Mouse (Mus musculus) embryo, embryonic 9.5 days (tissue): ENCODE results near the gene Gm11168.
"Not testable (repeated sequence)": the region's sequence is repeated elsewhere in the genome, so short reads cannot be mapped to it uniquely, and the experiment has no call there.

Experiments used
- DNase-seq: peaks from one replicate; pipeline ENCODE4 v3.0.0-alpha.2; 2017; ENCODE audit errors: extremely low spot score

The Gm11168 gene

DNA sequence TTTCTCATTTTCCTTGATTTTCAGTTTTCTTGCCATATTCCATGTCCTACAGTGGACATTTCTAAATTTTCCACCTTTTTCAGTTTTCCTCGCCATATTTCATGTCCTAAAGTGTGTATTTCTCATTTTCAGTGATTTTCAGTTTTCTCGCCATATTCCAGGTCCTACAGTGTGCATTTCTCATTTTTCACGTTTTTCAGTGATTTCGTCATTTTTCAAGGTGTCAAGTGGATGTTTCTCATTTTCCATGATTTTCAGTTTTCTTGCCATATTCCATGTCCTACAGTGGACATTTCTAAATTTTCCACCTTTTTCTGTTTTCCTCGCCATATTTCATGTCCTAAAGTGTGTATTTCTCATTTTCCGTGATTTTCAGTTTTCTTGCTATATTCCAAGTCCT, 22.5 kb downstream of the Gm11168 start:
- DNase-seq: not testable (repeated sequence)

DNA sequence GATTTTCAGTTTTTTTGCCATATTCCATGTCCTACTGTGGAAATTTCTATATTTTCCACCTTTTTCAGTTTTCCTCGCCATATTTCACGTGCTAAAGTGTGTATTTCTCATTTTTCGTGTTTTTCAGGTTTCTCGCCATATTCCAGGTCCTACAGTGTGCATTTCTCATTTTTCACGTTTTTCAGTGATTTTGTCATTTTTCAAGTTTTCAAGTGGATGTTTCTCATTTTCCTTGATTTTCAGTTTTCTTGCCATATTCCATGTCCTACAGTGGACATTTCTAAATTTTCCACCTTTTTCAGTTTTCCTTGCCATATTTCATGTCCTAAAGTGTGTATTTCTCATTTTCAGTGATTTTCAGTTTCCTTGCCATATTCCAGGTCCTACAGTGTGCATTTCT, 23.0 kb downstream of the Gm11168 start:
- not testable (repeated sequence) for DNase-seq

- DNase-seq: not testable (repeated sequence)
Measured at GRCm38 (mm10) chr9:3026741-3027140, 23.6 kb downstream of the Gm11168 start.

DNA sequence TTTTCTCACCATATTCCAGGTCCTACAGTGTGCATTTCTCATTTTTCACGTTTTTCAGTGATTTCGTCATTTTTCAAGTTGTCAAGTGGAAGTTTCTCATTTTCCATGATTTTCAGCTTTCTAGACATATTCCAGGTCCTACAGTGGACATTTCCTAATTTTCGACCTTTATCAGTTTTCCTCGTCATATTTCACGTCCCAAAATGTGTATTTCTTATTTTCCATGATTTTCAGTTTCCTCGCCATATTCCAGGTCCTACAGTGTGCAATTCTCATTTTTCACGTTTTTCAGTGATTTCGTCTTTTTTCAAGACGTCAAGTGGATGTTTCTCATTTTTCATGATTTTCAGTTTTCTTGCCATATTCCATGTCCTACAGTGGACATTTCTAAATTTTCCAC, 24.1 kb downstream of the Gm11168 start:
- peak; percentile 67 for DNase-seq

- DNase-seq: not testable (repeated sequence)
Measured at GRCm38 (mm10) chr9:3029276-3030000, 26.3 kb downstream of the Gm11168 start.

DNA sequence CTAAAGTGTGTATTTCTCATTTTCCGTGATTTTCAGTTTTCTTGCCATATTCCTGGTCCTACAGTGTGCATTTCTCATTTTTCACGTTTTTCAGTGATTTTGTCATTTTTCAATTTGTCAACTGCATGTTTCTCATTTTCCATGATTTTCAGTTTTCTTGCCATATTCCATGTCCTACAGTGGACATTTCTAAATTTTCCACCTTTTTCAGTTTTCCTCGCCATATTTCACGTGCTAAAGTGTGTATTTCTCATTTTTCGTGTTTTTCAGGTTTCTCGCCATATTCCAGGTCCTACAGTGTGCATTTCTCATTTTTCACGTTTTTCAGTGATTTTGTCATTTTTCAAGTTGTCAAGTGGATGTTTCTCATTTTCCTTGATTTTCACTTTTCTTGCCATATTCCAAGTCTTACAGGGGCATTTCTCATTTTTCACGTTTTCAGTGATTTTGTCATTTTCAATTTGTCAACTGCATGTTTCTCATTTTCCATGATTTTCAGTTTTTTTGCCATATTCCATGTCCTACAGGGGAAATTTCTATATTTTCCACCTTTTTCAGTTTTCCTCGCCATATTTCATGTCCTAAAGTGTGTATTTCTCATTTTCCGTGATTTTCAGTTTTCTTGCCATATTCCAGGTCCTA, 27.7 kb downstream of the Gm11168 start:
- DNase-seq: peak; percentile 98

DNA sequence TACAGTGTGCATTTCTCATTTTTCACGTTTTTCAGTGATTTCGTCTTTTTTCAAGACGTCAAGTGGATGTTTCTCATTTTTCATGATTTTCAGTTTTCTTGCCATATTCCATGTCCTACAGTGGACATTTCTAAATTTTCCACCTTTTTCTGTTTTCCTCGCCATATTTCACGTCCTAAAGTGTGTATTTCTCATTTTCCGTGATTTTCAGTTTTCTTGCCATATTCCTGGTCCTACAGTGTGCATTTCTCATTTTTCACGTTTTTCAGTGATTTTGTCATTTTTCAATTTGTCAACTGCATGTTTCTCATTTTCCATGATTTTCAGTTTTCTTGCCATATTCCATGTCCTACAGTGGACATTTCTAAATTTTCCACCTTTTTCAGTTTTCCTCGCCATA, 31.2 kb downstream of the Gm11168 start, which contains the start of gene Gm17535:
Gene Gm17535, plus strand, starts transcription at position 301 of the 400 bp plus-strand sequence.
- DNase-seq: not testable (repeated sequence)

DNA sequence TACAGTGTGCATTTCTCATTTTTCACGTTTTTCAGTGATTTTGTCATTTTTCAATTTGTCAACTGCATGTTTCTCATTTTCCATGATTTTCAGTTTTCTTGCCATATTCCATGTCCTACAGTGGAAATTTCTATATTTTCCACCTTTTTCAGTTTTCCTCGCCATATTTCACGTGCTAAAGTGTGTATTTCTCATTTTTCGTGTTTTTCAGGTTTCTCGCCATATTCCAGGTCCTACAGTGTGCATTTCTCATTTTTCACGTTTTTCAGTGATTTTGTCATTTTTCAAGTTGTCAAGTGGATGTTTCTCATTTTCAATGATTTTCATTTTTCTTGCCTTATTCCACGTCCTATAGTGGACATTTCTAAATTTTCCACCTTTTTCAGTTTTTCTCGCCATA, 33.4 kb downstream of the Gm11168 start, which contains the start of gene Gm10715:
Gene Gm10715, plus strand, starts transcription at position 301 of the 400 bp plus-strand sequence.
- DNase-seq: not testable (repeated sequence)

DNA sequence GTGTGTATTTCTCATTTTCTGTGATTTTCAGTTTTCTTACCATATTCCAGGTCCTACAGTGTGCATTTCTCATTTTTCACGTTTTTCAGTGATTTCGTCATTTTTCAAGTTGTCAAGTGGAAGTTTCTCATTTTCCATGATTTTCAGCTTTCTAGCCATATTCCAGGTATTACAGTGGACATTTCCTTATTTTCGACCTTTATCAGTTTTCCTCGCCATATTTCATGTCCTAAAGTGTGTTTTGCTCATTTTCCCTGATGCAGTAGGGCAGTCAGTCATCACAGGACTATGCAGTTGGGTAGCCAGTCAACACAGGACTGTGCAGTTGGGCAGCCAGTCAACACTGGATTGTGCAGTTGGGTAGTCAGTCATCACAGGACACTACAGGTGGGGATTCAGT, 35.0 kb downstream of the Gm11168 start:
- peak; percentile 8 for DNase-seq
